8 mouse cellular contexts compared by ENCODE assay signal in the genomic region with DNA sequence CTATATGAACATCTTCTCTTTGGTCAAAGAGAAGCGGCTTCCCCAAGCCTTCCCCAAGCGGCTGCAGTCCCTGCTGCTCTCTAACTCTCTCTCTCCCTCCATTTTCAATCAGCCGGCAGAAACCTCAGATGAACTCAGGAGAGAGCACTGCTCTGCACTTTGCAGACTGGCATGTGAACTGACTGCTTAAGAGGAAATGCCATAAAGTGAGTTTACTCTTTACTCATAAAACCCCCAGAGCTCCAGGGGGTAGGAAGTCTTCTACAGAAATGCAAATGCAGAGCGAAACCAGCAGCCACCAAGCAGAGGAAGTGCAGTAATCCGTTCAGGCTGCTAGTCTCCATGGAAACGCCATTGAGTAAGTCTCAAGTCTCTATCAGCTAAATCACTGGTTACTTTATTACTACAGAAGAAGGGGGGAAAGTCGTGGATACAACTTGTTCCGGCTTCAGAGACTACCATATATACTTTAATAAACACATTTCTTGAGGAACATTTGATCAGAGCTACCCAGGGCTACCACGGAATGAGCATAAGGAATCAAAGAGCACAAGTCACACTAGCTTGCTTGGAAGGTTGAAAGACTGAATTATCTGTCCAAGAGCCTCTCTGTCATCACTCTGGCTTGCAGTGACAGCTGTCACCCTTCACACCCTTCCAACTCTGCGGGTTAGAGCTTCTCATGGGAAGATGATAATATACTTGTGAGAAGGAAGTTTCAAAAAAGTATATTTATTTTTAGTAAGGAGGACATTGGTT. TPM values are rescaled to one million over a fixed set of nuclear protein-coding genes. Genes with fewer than 3 reads are reported as not detected.
DNase-seq lines count a peak whose midpoint lies in the region; ATAC-seq and TF ChIP-seq lines count a peak whose summit lies in the region.

No protein-coding gene starts in this region.

- dilution Hi-C loops in CH12.LX (cut with MboI; ENCODE audit: extremely low pct_ligation_motif_present, extremely low pct_unique_long_range_greater_than_20kb, low sequenced_read_pairs) = no loop called here

- H3K79me2 ChIP-seq in CH12.LX (replicated peaks; ENCODE audit: control insufficient read depth, extremely low read depth, insufficient read depth, poor library complexity, severe bottlenecking) = no peaks in the 10 kb centered on the region

- H3K4me2 ChIP-seq in CH12.LX (ENCODE audit: insufficient read depth, low read depth, poor library complexity, severe bottlenecking) = peak overlapping the region; percentile 25; the same call in 1 of the 2 replicates
- H3K4me2 ChIP-seq in midbrain, embryonic 11.5 days = peak overlapping the region; percentile 20; the same call in 1 of the 2 replicates

- 3% methylated on average over 10 of the region's 10 CpGs for WGBS in midbrain, embryonic 11.5 days

- peak; percentile 63 for TF ChIP-seq EP300 in CH12.LX (IDR thresholded peaks at IDR 0.05; ENCODE audit: low read length)

- intact Hi-C loops in left cerebral cortex, postnatal 25 days (cut with DNase I) = loop anchor here (5.0 kb wide), 2 partner anchors 68 to 107 kb away; no protein-coding TSS in a partner anchor

- in situ Hi-C loops in CH12.LX (cut with MboI; ENCODE audit: low pct_ligation_motif_present, low pct_unique_long_range_greater_than_20kb, low sequenced_read_pairs) = no loop called here

- peak overlapping the region; percentile 59; the same call in 1 of the 2 replicates for H3K27ac ChIP-seq in CH12.LX (ENCODE audit: insufficient read depth, low read depth)
- H3K27ac ChIP-seq in midbrain, embryonic 11.5 days (ENCODE audit: low read depth, low read length) = no peak overlapping the region

- no peak for TF ChIP-seq CTCF in CH12.LX (conservative IDR thresholded peaks at IDR 0.05 in 1 of 2, IDR thresholded peaks at IDR 0.05 in 1 of 2; ENCODE audit: low read depth in 2 of 2, low read length in 2 of 2)

- H3K4me1 ChIP-seq in CH12.LX (ENCODE audit: control insufficient read depth in 1 of 2, insufficient read depth in 2 of 2) = peaks cover 9 to 36% of the 10 kb centered on the region in 2 experiments; a peak in 3 of 4 replicates
- H3K4me1 ChIP-seq in midbrain, embryonic 11.5 days (ENCODE audit: control insufficient read depth, insufficient read depth, low read length) = peaks cover 11% of the 10 kb centered on the region

- H3K4me3 ChIP-seq in CH12.LX (replicated peaks in 1 of 3; ENCODE audit: low read depth in 2 of 3, low read length in 2 of 3, poor library complexity in 1 of 3) = peak overlapping the region in 1 of 3 experiments; percentile 22
- no peak overlapping the region for H3K4me3 ChIP-seq in midbrain, embryonic 11.5 days (ENCODE audit: low read depth, low read length)

- peak; percentile 94 for DNase-seq in CH12.LX (ENCODE audit: extremely low read depth)
- peak; percentile 7 for DNase-seq in adrenal gland, adult 8-10 months
- DNase-seq in forelimb bud, embryonic 11.5 days (ENCODE audit: low read depth, low spot score) = peak; percentile 78
- peak; percentile 56 to 72 for DNase-seq in left cerebral cortex, postnatal 25 days (ENCODE audit: low spot score in 2 of 2)
- peak; percentile 91 for DNase-seq in midbrain, embryonic 11.5 days (ENCODE audit: low spot score, missing footprints)
- DNase-seq in spleen, adult 18-20 months = peak; percentile 58 to 60
- no peak for DNase-seq in ovary, postnatal 36 days (ENCODE audit: low spot score)

- TF ChIP-seq RAD21 in CH12.LX (IDR thresholded peaks at IDR 0.05; ENCODE audit: low read depth, low read length) = peak; percentile 6; the same call in 1 of the 2 replicates

- peak; percentile 92 for ATAC-seq in inflammation-experienced regulatory T-cells, adult 6 months
- peak; percentile 96 for ATAC-seq in midbrain, embryonic 11.5 days (ENCODE audit: low FRiP score)

- no peaks in the 10 kb centered on the region for H3K36me3 ChIP-seq in CH12.LX (replicated peaks in 1 of 2; ENCODE audit: control insufficient read depth in 1 of 2, insufficient read depth in 1 of 2, low read length in 1 of 2)
- H3K36me3 ChIP-seq in midbrain, embryonic 11.5 days (ENCODE audit: control insufficient read depth, insufficient read depth, low read length) = no peaks in the 10 kb centered on the region

- no peaks in the 10 kb centered on the region for H3K27me3 ChIP-seq in CH12.LX (replicated peaks)
- H3K27me3 ChIP-seq in midbrain, embryonic 11.5 days (ENCODE audit: control insufficient read depth, insufficient read depth, low read length) = no peaks in the 10 kb centered on the region; the same call in 1 of the 2 replicates

- H3K9ac ChIP-seq in CH12.LX (ENCODE audit: insufficient read depth, low read depth) = peak overlapping the region; percentile 53
- H3K9ac ChIP-seq in midbrain, embryonic 11.5 days (ENCODE audit: low read length) = peak overlapping the region; percentile 7; the same call in 1 of the 2 replicates

- TF ChIP-seq POLR2A in CH12.LX (IDR thresholded peaks at IDR 0.05; ENCODE audit: low read depth, low read length) = peak; percentile 67

- H3K9me3 ChIP-seq in CH12.LX (replicated peaks; ENCODE audit: low read length) = no peaks in the 10 kb centered on the region
- no peaks in the 10 kb centered on the region for H3K9me3 ChIP-seq in midbrain, embryonic 11.5 days (ENCODE audit: control insufficient read depth, low read length)

TF ChIP-seq in CH12.LX, 34 proteins besides CTCF, POLR2A, EP300 and RAD21:
- TF ChIP-seq CHD2 (IDR thresholded peaks at IDR 0.05; ENCODE audit: low read length) (no peak), BHLHE40 (IDR thresholded peaks at IDR 0.05; ENCODE audit: low read depth, low read length) (peak; percentile 71), TBP (conservative IDR thresholded peaks at IDR 0.05; ENCODE audit: low read depth, low read length) (peak; percentile 80), ELF1 (IDR thresholded peaks at IDR 0.05; ENCODE audit: low read depth, low read length) (peak; percentile 74), MAZ (IDR thresholded peaks at IDR 0.05; ENCODE audit: low read depth, low read length) (0 out of 2 replicates have a peak, but pooled peaks have one; percentile 12), NELFE (IDR thresholded peaks at IDR 0.05; ENCODE audit: low read depth, low read length) (peak; percentile 51; the same call in 1 of the 2 replicates), ETS1 (conservative IDR thresholded peaks at IDR 0.05; ENCODE audit: low read depth, low read length) (peak; percentile 54), MEF2A (IDR thresholded peaks at IDR 0.05; ENCODE audit: borderline replicate concordance, low read depth, low read length) (peak; percentile 34; the same call in 1 of the 2 replicates), ZKSCAN1 (IDR thresholded peaks at IDR 0.05; ENCODE audit: borderline replicate concordance, low read depth, low read length) (no peak), JUN (IDR thresholded peaks at IDR 0.05; ENCODE audit: insufficient read depth, low read depth, low read length) (no peak), TCF12 (IDR thresholded peaks at IDR 0.05; ENCODE audit: low read depth, low read length) (peak; percentile 45; the same call in 1 of the 2 replicates), IRF4 (IDR thresholded peaks at IDR 0.05; ENCODE audit: low read depth, low read length) (peak; percentile 65; the same call in 1 of the 2 replicates), ZMIZ1 (IDR thresholded peaks at IDR 0.05; ENCODE audit: low read depth, low read length) (no peak)

RNA-seq across cellular contexts. Expression of gene Stk17b, which starts 38.8 kb away (rescaled TPM):
- total RNA-seq in CH12.LX (2012; rRNA removed) (25.2 and 27.7 TPM in 2 replicates), CH12.LX (2014; rRNA removed) (58.6 and 70.5 TPM in 2 replicates)
- 42.9 and 46.3 TPM in 2 replicates for polyA plus RNA-seq in CH12.LX (2012; ENCODE audit: insufficient read length, low read depth)
- total RNA-seq in adrenal gland, adult 8-10 months (2022) = 10 to 100 TPM in 3 of 4 experiments, 1 to 10 TPM in 1; 7.7 to 13.1 (median 11.4) TPM
- polyA plus RNA-seq in inflammation-experienced regulatory T-cells, adult 6 months (2017; shearing (Covaris generic)) = 100 to 1,000 TPM; 464 to 513 (median 490) TPM
- total RNA-seq in left cerebral cortex, postnatal 25 days (2021) = 1 to 10 TPM; 6.5 to 8.4 TPM
- 9.9 and 10.0 TPM in 2 replicates for polyA plus RNA-seq in midbrain, embryonic 11.5 days (2014; fragmentation: Nextera tagmentation; extraction: Ambion mirVana)
